Mouse (Mus musculus): ENCODE data around the gene Olfr331. TPM values are rescaled to one million over a fixed set of nuclear protein-coding genes. Genes with fewer than 3 reads are reported as not detected.

Gene Olfr331
- polyA plus RNA-seq, 1 experiment from 2014 or later: not detected

- Histone ChIP-seq H3K9ac (ENCODE audit: low read depth, low read length) (no peak within 1 kb of the TSS), H3K36me3 (ENCODE audit: control insufficient read depth, insufficient read depth, low read length) (no peaks in the 10 kb centered on the region), H3K9me3 (ENCODE audit: control insufficient read depth, low read length) (no peaks in the 10 kb centered on the region), H3K27me3 (ENCODE audit: control insufficient read depth, insufficient read depth, low read length) (no peaks in the 10 kb centered on the region), H3K4me3 (ENCODE audit: low read length) (no peak within 1 kb of the TSS), H3K27ac (ENCODE audit: low read depth, low read length) (no peak within 1 kb of the TSS), H3K4me2 (replicated peaks; ENCODE audit: low read depth, low read length) (no peak within 1 kb of the TSS), H3K4me1 (ENCODE audit: control insufficient read depth, insufficient read depth, low read length) (no peaks in the 10 kb centered on the region)
- ATAC-seq (ENCODE audit: low FRiP score, low TSS enrichment): no peak
Observed at GRCm38 (mm10) chr11:58462170-58462569, 40.2 kb downstream of the Olfr331 start, which contains the start of gene Olfr30. Gene Olfr30, minus strand, starts transcription at chr11:58462270.

- no peaks in the 10 kb centered on the region for H3K4me1 ChIP-seq (ENCODE audit: control insufficient read depth, insufficient read depth, low read length)
- no peak overlapping the region for H3K4me3 ChIP-seq (ENCODE audit: low read length)
- no peak overlapping the region for H3K9ac ChIP-seq (ENCODE audit: low read depth, low read length)
- no peak overlapping the region for H3K27ac ChIP-seq (ENCODE audit: low read depth, low read length)
- 41% methylated on average over 4 of the region's 4 CpGs for WGBS
- no peak overlapping the region for H3K4me2 ChIP-seq (replicated peaks; ENCODE audit: low read depth, low read length)
- H3K27me3 ChIP-seq (ENCODE audit: control insufficient read depth, insufficient read depth, low read length): no peaks in the 10 kb centered on the region
- ATAC-seq (ENCODE audit: low FRiP score, low TSS enrichment): no peak; the same call in 1 of the 2 replicates
- no peaks in the 10 kb centered on the region for H3K9me3 ChIP-seq (ENCODE audit: control insufficient read depth, low read length)
- no peaks in the 10 kb centered on the region for H3K36me3 ChIP-seq (ENCODE audit: control insufficient read depth, insufficient read depth, low read length)
Observed at GRCm38 (mm10) chr11:58453592-58453991, 48.8 kb downstream of the Olfr331 start.

GRCm38 (mm10) chr11:58452759-58453158 lies 49.6 kb downstream of the Olfr331 start, which contains the start of gene Lypd9:
Gene Lypd9, minus strand, starts transcription at chr11:58452923.
- H3K4me2 ChIP-seq (replicated peaks; ENCODE audit: low read depth, low read length): no peak within 1 kb of the TSS
- no peaks in the 10 kb centered on the region for H3K4me1 ChIP-seq (ENCODE audit: control insufficient read depth, insufficient read depth, low read length)
- no peak within 1 kb of the TSS for H3K4me3 ChIP-seq (ENCODE audit: low read length)
- H3K27ac ChIP-seq (ENCODE audit: low read depth, low read length): no peak within 1 kb of the TSS
- no peak for ATAC-seq (ENCODE audit: low FRiP score, low TSS enrichment)
- H3K9ac ChIP-seq (ENCODE audit: low read depth, low read length): no peak within 1 kb of the TSS
- H3K9me3 ChIP-seq (ENCODE audit: control insufficient read depth, low read length): no peaks in the 10 kb centered on the region
- no peaks in the 10 kb centered on the region for H3K27me3 ChIP-seq (ENCODE audit: control insufficient read depth, insufficient read depth, low read length)
- WGBS: 98% methylated on average over 9 of the region's 9 CpGs
- no peaks in the 10 kb centered on the region for H3K36me3 ChIP-seq (ENCODE audit: control insufficient read depth, insufficient read depth, low read length)

Other genes starting within 250 kb of the Olfr331 start
- not detected in 2 replicates for gene 4930438A08Rik, start 227.8 kb downstream of the Olfr331 start, polyA plus RNA-seq (2014; fragmentation: Nextera tagmentation; extraction: Ambion mirVana)
- 19.3 and 23.1 TPM in 2 replicates for gene Zfp692, start 195.5 kb downstream of the Olfr331 start, polyA plus RNA-seq (2014; fragmentation: Nextera tagmentation; extraction: Ambion mirVana)
- gene Zfp672, start 172.2 kb downstream of the Olfr331 start, polyA plus RNA-seq (2014; fragmentation: Nextera tagmentation; extraction: Ambion mirVana): 34.4 and 34.5 TPM in 2 replicates
- gene Sh3bp5l, start 171.8 kb downstream of the Olfr331 start, polyA plus RNA-seq (2014; fragmentation: Nextera tagmentation; extraction: Ambion mirVana): 17.0 and 27.5 TPM in 2 replicates
- gene Lypd8, start 123.5 kb downstream of the Olfr331 start, polyA plus RNA-seq (2014; fragmentation: Nextera tagmentation; extraction: Ambion mirVana): not detected in 2 replicates
- 0.36 TPM in 1 of 2 replicates, not detected in the other for gene 1810065E05Rik, start 81.5 kb downstream of the Olfr331 start, polyA plus RNA-seq (2014; fragmentation: Nextera tagmentation; extraction: Ambion mirVana)
- not detected in 2 replicates for gene Gm12253, start 70.0 kb downstream of the Olfr331 start, polyA plus RNA-seq (2014; fragmentation: Nextera tagmentation; extraction: Ambion mirVana)
- gene Lypd9, start 49.6 kb downstream of the Olfr331 start, polyA plus RNA-seq (2014; fragmentation: Nextera tagmentation; extraction: Ambion mirVana): not detected in 2 replicates
- gene Olfr30, start 40.3 kb downstream of the Olfr331 start, polyA plus RNA-seq (2014; fragmentation: Nextera tagmentation; extraction: Ambion mirVana): not detected in 2 replicates
- 0.11 TPM in 1 of 2 replicates, not detected in the other for gene Olfr332, start 10.0 kb downstream of the Olfr331 start, polyA plus RNA-seq (2014; fragmentation: Nextera tagmentation; extraction: Ambion mirVana)
- not detected in 2 replicates for gene Olfr330, start 32.3 kb upstream of the Olfr331 start, polyA plus RNA-seq (2014; fragmentation: Nextera tagmentation; extraction: Ambion mirVana)
- not detected in 2 replicates for gene Olfr329-ps, start 43.9 kb upstream of the Olfr331 start, polyA plus RNA-seq (2014; fragmentation: Nextera tagmentation; extraction: Ambion mirVana)
- gene Olfr328, start 53.1 kb upstream of the Olfr331 start, polyA plus RNA-seq (2014; fragmentation: Nextera tagmentation; extraction: Ambion mirVana): 0.07 and 0.18 TPM in 2 replicates
- not detected in 2 replicates for gene Olfr224, start 68.0 kb upstream of the Olfr331 start, polyA plus RNA-seq (2014; fragmentation: Nextera tagmentation; extraction: Ambion mirVana)
- gene Olfr325, start 75.2 kb upstream of the Olfr331 start, polyA plus RNA-seq (2014; fragmentation: Nextera tagmentation; extraction: Ambion mirVana): not detected in 2 replicates
- not detected in 2 replicates for gene Olfr324, start 92.5 kb upstream of the Olfr331 start, polyA plus RNA-seq (2014; fragmentation: Nextera tagmentation; extraction: Ambion mirVana)
- not detected in 2 replicates for gene 2210407C18Rik, start 113.5 kb upstream of the Olfr331 start, polyA plus RNA-seq (2014; fragmentation: Nextera tagmentation; extraction: Ambion mirVana)
- not detected in 2 replicates for gene Olfr323, start 127.9 kb upstream of the Olfr331 start, polyA plus RNA-seq (2014; fragmentation: Nextera tagmentation; extraction: Ambion mirVana)
- not detected in 2 replicates for gene Trim58, start 137.9 kb upstream of the Olfr331 start, polyA plus RNA-seq (2014; fragmentation: Nextera tagmentation; extraction: Ambion mirVana)
- gene Olfr322, start 156.2 kb upstream of the Olfr331 start, polyA plus RNA-seq (2014; fragmentation: Nextera tagmentation; extraction: Ambion mirVana): 0.07 TPM in 1 of 2 replicates, not detected in the other
- gene Olfr320, start 178.5 kb upstream of the Olfr331 start, polyA plus RNA-seq (2014; fragmentation: Nextera tagmentation; extraction: Ambion mirVana): not detected in 2 replicates
- gene Olfr319, start 196.6 kb upstream of the Olfr331 start, polyA plus RNA-seq (2014; fragmentation: Nextera tagmentation; extraction: Ambion mirVana): not detected in 2 replicates
- not detected in 2 replicates for gene Olfr318, start 221.4 kb upstream of the Olfr331 start, polyA plus RNA-seq (2014; fragmentation: Nextera tagmentation; extraction: Ambion mirVana)
- gene Olfr317, start 236.6 kb upstream of the Olfr331 start, polyA plus RNA-seq (2014; fragmentation: Nextera tagmentation; extraction: Ambion mirVana): not detected in 2 replicates

Data from kidney, embryonic 14.5 days (tissue).